Mouse (Mus musculus) cerebellum, postnatal 10 days (tissue): Measurements from ENCODE around the gene Gm20920.
"Not testable (repeated sequence)": the region's sequence is repeated elsewhere in the genome, so short reads cannot be mapped to it uniquely, and the experiment has no call there.

Source experiments
- DNase-seq, 2 experiments: peaks; one replicate each; pipeline ENCODE4 v3.0.0; 2021; ENCODE audit warnings: mixed read lengths in 2 of 2

The Gm20920 gene

DNA sequence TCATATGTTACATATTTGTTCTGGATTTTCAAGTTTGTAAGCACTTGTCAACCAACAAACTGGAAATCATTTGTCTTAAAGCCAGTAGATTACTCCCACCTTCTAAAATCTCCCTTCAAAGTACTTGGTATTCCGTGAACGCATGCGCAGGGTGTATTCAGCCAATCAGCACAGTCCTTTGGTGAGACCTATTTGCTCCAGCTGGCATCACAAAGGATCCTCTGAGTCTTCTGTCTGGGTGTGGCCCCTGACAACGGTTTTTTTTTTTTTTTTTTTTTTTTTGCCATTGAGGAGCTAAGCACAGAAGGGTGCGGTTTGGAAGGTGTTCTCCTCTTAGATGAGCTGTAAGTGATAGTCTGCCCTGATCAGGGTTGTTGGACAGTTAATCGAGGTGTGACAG, at the start of gene Gm20920:
Gm20920 (plus strand) TSS at position 301 of the 400 bp plus-strand sequence.
- not testable (repeated sequence) for DNase-seq
